Mouse (Mus musculus) stomach, postnatal 0 days (tissue): ENCODE results near the gene Cyp2d10. TPM values are rescaled to one million over a fixed set of nuclear protein-coding genes. Genes with fewer than 3 reads are reported as not detected.

Experiments
- ATAC-seq: fragments of 200-750 bp; cut with Nextera tagmentation; 2 replicates; pipeline ENCODE4 v1.8.0; 2017; ENCODE audit not compliant: low FRiP score, low TSS enrichment
- DNase-seq: peaks from one replicate; pipeline ENCODE4 v3.0.0-alpha.2; 2016; ENCODE audit warnings: low spot score
- H3K27ac ChIP-seq: fragments of 300-500 bp; sonication (generic); replicated peaks from 2 replicates; pipeline ENCODE4 v1.5.1; 2014; ENCODE audit warnings: mild to moderate bottlenecking, control low read depth
- H3K27me3 ChIP-seq: fragments of 300-500 bp; sonication (generic); 2 replicates; pipeline ENCODE4 v1.6.1; 2014; ENCODE audit warnings: low read length; ENCODE audit not compliant: control insufficient read depth, insufficient read depth
- H3K36me3 ChIP-seq: fragments of 300-500 bp; sonication (generic); 2 replicates; pipeline ENCODE4 v1.6.1; 2014; ENCODE audit warnings: low read length, mixed read lengths; ENCODE audit not compliant: control insufficient read depth, insufficient read depth
- H3K4me1 ChIP-seq: fragments of 300-500 bp; sonication (generic); replicated peaks from 2 replicates; pipeline ENCODE4 v1.6.1; 2014; ENCODE audit warnings: antibody characterized with exemption; ENCODE audit not compliant: control insufficient read depth, insufficient read depth
- H3K4me2 ChIP-seq: fragments of 300-500 bp; sonication (generic); replicated peaks from 2 replicates; pipeline ENCODE4 v1.6.1; 2014; ENCODE audit warnings: low read depth, mild to moderate bottlenecking, control low read depth, moderate library complexity
- H3K4me3 ChIP-seq: fragments of 300-500 bp; sonication (generic); 2 replicates; pipeline ENCODE4 v1.5.1; 2014; ENCODE audit warnings: low read depth, low read length, control low read depth
- H3K9ac ChIP-seq: fragments of 300-500 bp; sonication (generic); 2 replicates; pipeline ENCODE4 v1.6.1; 2014; ENCODE audit warnings: mild to moderate bottlenecking, low read length, control low read depth, mixed read lengths
- H3K9me3 ChIP-seq: fragments of 300-500 bp; sonication (generic); 2 replicates; pipeline ENCODE4 v1.6.1; 2016; ENCODE audit warnings: low read length; ENCODE audit not compliant: control insufficient read depth
- CTCF ChIP-seq: IDR thresholded peaks from 2 replicates; pipeline ENCODE4 v1.5.1; 2016; ENCODE audit warnings: antibody characterized with exemption, low read depth, mild to moderate bottlenecking, moderate library complexity
- EP300 ChIP-seq: optimal IDR thresholded peaks from 2 replicates; pipeline ENCODE3; 2016; ENCODE audit warnings: antibody characterized with exemption
- WGBS: fragments of 180-500 bp; shearing (Covaris S2); extraction: QIAGEN DNeasy Blood & Tissue Kit; methylation state at CpG from one replicate; pipeline ENCODE4 v1.1.7; 2014; 5-methylcytosine and 5-hydroxymethylcytosine counted together
- polyA plus RNA-seq: library from polyadenylated mRNA; unstranded; fragments of >200 nt; fragmentation: Nextera tagmentation; extraction: Ambion mirVana; gene quantifications from 2 replicates; pipeline ENCODE4 v1.2.1, GENCODE M21; 2015

Cyp2d10 gene
- polyA plus RNA-seq, 1 experiment from 2014 or later: 2.1 TPM

GRCm38 (mm10) chr15:82362234-82362633, 44.8 kb downstream of the Cyp2d10 start:
- ATAC-seq (no peak; the same call in 1 of the 2 replicates), DNase-seq (peak; percentile 15)
- H3K4me3 ChIP-seq: no peak overlapping the region
- H3K4me1 ChIP-seq: no peaks in the 10 kb centered on the region
- H3K9ac ChIP-seq: no peak overlapping the region
- peak overlapping the region; percentile 53; the same call in 1 of the 2 replicates for H3K27ac ChIP-seq
- H3K9me3 ChIP-seq: no peaks in the 10 kb centered on the region
- TF ChIP-seq CTCF: no peak
- H3K36me3 ChIP-seq: no peaks in the 10 kb centered on the region
- WGBS: 80% methylated on average over 3 of the region's 4 CpGs
- no peak overlapping the region for H3K4me2 ChIP-seq
- no peaks in the 10 kb centered on the region for H3K27me3 ChIP-seq

- H3K4me3 ChIP-seq: no peak overlapping the region
- DNase-seq (peak; percentile 75), ATAC-seq (peak; percentile 92)
- H3K36me3 ChIP-seq: no peaks in the 10 kb centered on the region
- H3K9me3 ChIP-seq: no peaks in the 10 kb centered on the region
- H3K9ac ChIP-seq: no peak overlapping the region; the same call in 1 of the 2 replicates
- H3K4me2 ChIP-seq: no peak overlapping the region
- H3K27ac ChIP-seq: peak overlapping the region; percentile 58
- TF ChIP-seq CTCF (peak; percentile 74), EP300 (no peak)
- H3K4me1 ChIP-seq: no peaks in the 10 kb centered on the region
- no peaks in the 10 kb centered on the region for H3K27me3 ChIP-seq
- whole genome bisulfite sequencing: 61% methylated on average over 11 of the region's 11 CpGs
Observed at GRCm38 (mm10) chr15:82361459-82362018, 45.5 kb downstream of the Cyp2d10 start.

- Histone ChIP-seq H3K36me3 (no peaks in the 10 kb centered on the region), H3K4me3 (no peak overlapping the region), H3K4me1 (no peaks in the 10 kb centered on the region), H3K27me3 (no peaks in the 10 kb centered on the region), H3K27ac (peak overlapping the region; percentile 35; the same call in 1 of the 2 replicates), H3K4me2 (no peak overlapping the region), H3K9me3 (no peaks in the 10 kb centered on the region), H3K9ac (no peak overlapping the region)
- no peak for ATAC-seq
- WGBS: 45% methylated on average over 22 of the region's 22 CpGs
- TF ChIP-seq EP300 (no peak), CTCF (no peak)
- no peak for DNase-seq
Observed at GRCm38 (mm10) chr15:82358431-82359260, 48.3 kb downstream of the Cyp2d10 start.

- no peaks in the 10 kb centered on the region for H3K4me1 ChIP-seq
- 1% methylated on average over 56 of the region's 57 CpGs for WGBS
- ATAC-seq (peak; percentile 98), DNase-seq (peak; percentile 98)
- peak within 1 kb of the TSS; percentile 81 for H3K4me2 ChIP-seq
- peak within 1 kb of the TSS; percentile 96 for H3K4me3 ChIP-seq
- no peaks in the 10 kb centered on the region for H3K27me3 ChIP-seq
- H3K9ac ChIP-seq: peak within 1 kb of the TSS; percentile 98
- peak; percentile 100 for TF ChIP-seq CTCF
- TF ChIP-seq EP300: peak; percentile 62
- peak within 1 kb of the TSS; percentile 93 for H3K27ac ChIP-seq
- H3K36me3 ChIP-seq: peaks cover 8% of the 10 kb centered on the region; the same call in 1 of the 2 replicates
- H3K9me3 ChIP-seq: no peaks in the 10 kb centered on the region
Observed at GRCm38 (mm10) chr15:82354126-82354945, 52.7 kb downstream of the Cyp2d10 start, which contains the start of gene Ndufa6. Gene Ndufa6 (minus strand): TSS chr15:82354322.

- H3K9ac ChIP-seq: peak overlapping the region; percentile 98
Observed at GRCm38 (mm10) chr15:82353745-82354113, 53.3 kb downstream of the Cyp2d10 start.

More at GRCm38 (mm10) chr15:82353745-82354113, 53.3 kb downstream of the Cyp2d10 start:
- Histone ChIP-seq H3K27me3 (no peaks in the 10 kb centered on the region), H3K9me3 (no peaks in the 10 kb centered on the region), H3K27ac (peak overlapping the region; percentile 89), H3K4me3 (peak overlapping the region; percentile 96), H3K36me3 (peaks cover 11% of the 10 kb centered on the region), H3K4me2 (peak overlapping the region; percentile 81), H3K4me1 (no peaks in the 10 kb centered on the region)
- no peak for DNase-seq
- ATAC-seq: no peak
- TF ChIP-seq CTCF: no peak
- no peak for TF ChIP-seq EP300
- WGBS: under 1% methylated on average over 23 of the region's 23 CpGs
